Mouse (Mus musculus): ENCODE data around the gene Tomm70a.

Tomm70a gene

GRCm38 (mm10) chr16:57196590-57196989, 75.1 kb downstream of the Tomm70a start:
- DNase-seq, result no peak

- DNase-seq, result no peak
Observed at GRCm38 (mm10) chr16:57197281-57197680, 75.8 kb downstream of the Tomm70a start.
